Mouse (Mus musculus): Measurements from ENCODE around the gene Arpc5l. TPM values are rescaled to one million over a fixed set of nuclear protein-coding genes. Genes with fewer than 3 reads are reported as not detected.

Gene Arpc5l
- total and polyA plus RNA-seq, 2 experiments from 2014 or later = 63.2 to 177 TPM

DNA sequence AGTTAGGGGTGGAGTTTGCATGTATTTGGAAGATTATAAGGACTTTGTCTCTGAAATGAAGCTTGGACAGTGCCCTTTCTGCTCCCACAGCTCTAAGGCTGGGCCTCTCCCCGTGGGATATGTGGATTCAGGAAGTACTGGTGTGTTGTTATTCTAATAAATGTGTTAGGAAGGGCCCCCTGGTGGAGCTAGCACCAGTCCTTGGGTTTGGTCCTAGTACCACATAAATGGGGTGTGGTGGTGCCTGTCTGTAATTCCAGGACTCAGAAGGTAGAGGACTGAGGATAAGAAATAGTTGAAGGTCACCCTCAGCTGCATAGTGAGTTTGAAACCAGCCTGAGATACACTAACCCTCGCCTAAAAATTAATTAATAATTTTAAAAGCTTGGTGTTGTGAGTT, 31.9 kb upstream of the Arpc5l start:
- WGBS = 38% methylated on average over 2 of the region's 2 CpGs
- no peak overlapping the region for H3K4me3 ChIP-seq (ENCODE audit: low read depth, low read length)
- ATAC-seq (ENCODE audit: low FRiP score) = no peak
- DNase-seq (ENCODE audit: low spot score) = no peak
- no peak overlapping the region for H3K4me2 ChIP-seq (ENCODE audit: low read depth, low read length, poor library complexity, severe bottlenecking)
- H3K27ac ChIP-seq (ENCODE audit: low read depth, low read length) = no peak overlapping the region
- no peaks in the 10 kb centered on the region for H3K4me1 ChIP-seq (ENCODE audit: insufficient read depth, low read length)
- no peak overlapping the region for H3K9ac ChIP-seq (replicated peaks; ENCODE audit: low read length, poor library complexity, severe bottlenecking)
- no peaks in the 10 kb centered on the region for H3K36me3 ChIP-seq (ENCODE audit: insufficient read depth, low read length)
- no peaks in the 10 kb centered on the region for H3K27me3 ChIP-seq (ENCODE audit: insufficient read depth, low read length)
- TF ChIP-seq CTCF (IDR thresholded peaks at IDR 0.05) = no peak
- H3K9me3 ChIP-seq (ENCODE audit: low read length) = no peaks in the 10 kb centered on the region

DNA sequence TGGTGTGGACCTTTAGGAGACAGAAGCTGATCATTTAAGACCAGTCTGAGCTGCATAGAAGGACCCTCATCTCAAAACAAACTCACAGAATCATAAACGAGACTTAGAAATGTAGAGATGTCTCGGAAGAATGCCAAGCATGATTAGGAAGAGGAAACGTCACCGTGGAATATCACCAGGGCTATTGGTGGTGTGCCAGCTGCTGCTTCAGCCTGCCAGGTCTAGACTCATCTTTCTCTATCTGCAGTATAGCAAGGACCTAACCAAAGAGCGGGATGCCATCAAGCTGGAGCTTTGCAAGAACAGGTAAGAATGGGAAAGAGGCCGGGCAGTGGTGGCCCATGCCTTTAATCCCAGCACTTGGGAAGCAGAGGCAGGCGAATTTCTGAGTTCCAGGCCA, 31.4 kb upstream of the Arpc5l start:
- Histone ChIP-seq H3K4me1 (ENCODE audit: insufficient read depth, low read length) (no peaks in the 10 kb centered on the region), H3K27me3 (ENCODE audit: insufficient read depth, low read length) (no peaks in the 10 kb centered on the region), H3K36me3 (ENCODE audit: insufficient read depth, low read length) (no peaks in the 10 kb centered on the region), H3K27ac (ENCODE audit: low read depth, low read length) (no peak overlapping the region), H3K9ac (replicated peaks; ENCODE audit: low read length, poor library complexity, severe bottlenecking) (no peak overlapping the region), H3K4me3 (ENCODE audit: low read depth, low read length) (no peak overlapping the region), H3K4me2 (ENCODE audit: low read depth, low read length, poor library complexity, severe bottlenecking) (no peak overlapping the region), H3K9me3 (ENCODE audit: low read length) (no peaks in the 10 kb centered on the region)
- no peak for DNase-seq (ENCODE audit: low spot score)
- no peak for ATAC-seq (ENCODE audit: low FRiP score)
- 82% methylated on average over 7 of the region's 7 CpGs for WGBS
- no peak for TF ChIP-seq CTCF (IDR thresholded peaks at IDR 0.05)

DNA sequence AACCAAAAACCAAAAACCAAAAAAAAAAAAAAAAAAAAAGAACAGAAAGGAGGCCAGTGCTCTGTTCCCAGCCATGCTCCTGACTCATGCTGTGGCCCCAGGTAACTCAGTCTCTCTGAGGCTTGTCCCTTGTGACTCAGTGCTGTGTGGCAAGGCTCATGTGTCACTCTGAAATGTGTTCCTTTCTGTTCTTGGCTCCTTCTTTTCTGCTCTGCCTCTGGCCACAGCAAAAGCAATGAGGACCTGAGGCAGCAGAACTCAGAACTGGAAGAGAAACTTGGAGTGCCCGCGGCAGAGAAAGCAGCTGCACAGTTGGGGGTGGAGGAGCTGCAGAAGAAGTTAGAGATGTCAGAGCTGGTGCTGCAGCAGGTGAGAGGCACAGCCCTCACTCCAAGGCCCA, 31.0 kb upstream of the Arpc5l start:
- TF ChIP-seq CTCF (IDR thresholded peaks at IDR 0.05) = no peak
- Histone ChIP-seq H3K9ac (replicated peaks; ENCODE audit: low read length, poor library complexity, severe bottlenecking) (no peak overlapping the region), H3K4me3 (ENCODE audit: low read depth, low read length) (no peak overlapping the region), H3K4me2 (ENCODE audit: low read depth, low read length, poor library complexity, severe bottlenecking) (no peak overlapping the region), H3K36me3 (ENCODE audit: insufficient read depth, low read length) (no peaks in the 10 kb centered on the region), H3K9me3 (ENCODE audit: low read length) (no peaks in the 10 kb centered on the region), H3K27me3 (ENCODE audit: insufficient read depth, low read length) (no peaks in the 10 kb centered on the region), H3K4me1 (ENCODE audit: insufficient read depth, low read length) (no peaks in the 10 kb centered on the region), H3K27ac (ENCODE audit: low read depth, low read length) (no peak overlapping the region)
- WGBS = 35% methylated on average over 2 of the region's 2 CpGs
- DNase-seq (ENCODE audit: low spot score) (no peak), ATAC-seq (ENCODE audit: low FRiP score) (no peak)

DNA sequence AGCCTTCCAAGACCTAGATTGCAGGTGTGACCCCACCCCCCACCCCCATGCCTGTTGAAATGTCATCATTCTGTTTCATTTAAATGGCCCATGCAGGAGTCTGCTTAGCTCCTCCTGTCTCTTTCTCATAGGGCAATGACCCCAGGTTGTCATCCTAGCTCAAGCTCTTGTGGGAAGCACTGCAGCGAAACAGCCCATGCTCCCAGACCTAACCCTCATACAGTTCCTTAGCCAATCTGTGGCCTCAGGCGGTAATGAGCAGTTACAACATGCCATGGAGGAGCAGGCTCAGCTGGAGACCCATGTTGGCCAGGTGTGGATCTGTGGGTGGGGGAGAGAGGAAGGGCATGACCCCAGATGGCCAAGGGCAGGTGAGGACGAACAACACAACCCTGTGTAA, 30.0 kb upstream of the Arpc5l start:
- WGBS = 88% methylated on average over 3 of the region's 3 CpGs
- H3K4me2 ChIP-seq (ENCODE audit: low read depth, low read length, poor library complexity, severe bottlenecking) = no peak overlapping the region
- no peaks in the 10 kb centered on the region for H3K4me1 ChIP-seq (ENCODE audit: insufficient read depth, low read length)
- no peak overlapping the region for H3K4me3 ChIP-seq (ENCODE audit: low read depth, low read length)
- ATAC-seq (ENCODE audit: low FRiP score) (no peak), DNase-seq (ENCODE audit: low spot score) (no peak)
- H3K27me3 ChIP-seq (ENCODE audit: insufficient read depth, low read length) = no peaks in the 10 kb centered on the region
- H3K36me3 ChIP-seq (ENCODE audit: insufficient read depth, low read length) = no peaks in the 10 kb centered on the region
- no peak overlapping the region for H3K27ac ChIP-seq (ENCODE audit: low read depth, low read length)
- no peak overlapping the region for H3K9ac ChIP-seq (replicated peaks; ENCODE audit: low read length, poor library complexity, severe bottlenecking)
- no peaks in the 10 kb centered on the region for H3K9me3 ChIP-seq (ENCODE audit: low read length)
- no peak for TF ChIP-seq CTCF (IDR thresholded peaks at IDR 0.05)

DNA sequence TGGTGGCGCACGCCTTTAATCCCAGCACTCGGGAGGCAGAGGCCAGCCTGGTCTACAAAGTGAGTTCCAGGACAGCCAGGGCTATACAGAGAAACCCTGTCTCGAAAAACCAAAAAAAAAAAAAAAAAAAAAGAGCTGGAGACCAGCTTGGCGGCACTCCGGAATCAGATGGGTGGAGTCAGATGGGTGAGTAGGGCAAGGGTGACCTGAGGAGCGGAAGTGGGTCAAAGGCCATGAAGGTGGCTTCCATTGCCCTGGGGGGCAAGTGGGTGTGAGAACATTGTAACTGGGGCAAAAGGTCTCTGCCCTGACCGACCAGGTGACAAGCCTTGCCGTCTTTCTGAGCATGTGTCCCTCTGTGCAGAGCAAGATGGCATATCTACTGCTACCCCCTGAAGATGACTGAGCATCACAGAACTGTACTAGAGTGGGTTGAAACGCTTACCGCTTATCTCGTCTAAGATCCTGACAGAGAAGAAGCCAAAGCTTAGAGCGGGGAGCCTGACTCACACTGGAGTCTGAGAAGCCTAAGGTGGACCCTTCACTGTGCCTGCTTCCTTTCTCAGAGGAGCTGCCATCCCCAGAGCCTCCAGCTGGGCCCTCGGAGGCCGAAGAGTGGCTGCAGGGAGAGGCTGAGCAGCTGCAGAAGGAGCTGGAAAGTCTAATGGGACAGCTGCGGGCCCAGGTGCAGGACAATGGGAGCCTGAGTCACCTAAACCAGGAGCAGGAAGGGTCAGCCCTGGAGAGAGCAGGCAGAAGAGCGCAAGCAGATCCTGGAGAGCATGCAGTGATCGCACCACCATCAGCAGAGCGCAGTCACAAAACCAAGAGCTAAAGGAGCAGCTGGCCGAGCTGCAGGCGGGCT, 29.0 kb upstream of the Arpc5l start:
- Histone ChIP-seq H3K36me3 (ENCODE audit: insufficient read depth, low read length) (no peaks in the 10 kb centered on the region), H3K4me3 (ENCODE audit: low read depth, low read length) (no peak overlapping the region), H3K4me2 (ENCODE audit: low read depth, low read length, poor library complexity, severe bottlenecking) (no peak overlapping the region), H3K9ac (replicated peaks; ENCODE audit: low read length, poor library complexity, severe bottlenecking) (no peak overlapping the region; the same call in 1 of the 2 replicates), H3K27ac (ENCODE audit: low read depth, low read length) (no peak overlapping the region), H3K4me1 (ENCODE audit: insufficient read depth, low read length) (no peaks in the 10 kb centered on the region), H3K9me3 (ENCODE audit: low read length) (no peaks in the 10 kb centered on the region), H3K27me3 (ENCODE audit: insufficient read depth, low read length) (no peaks in the 10 kb centered on the region)
- WGBS = 85% methylated on average over 20 of the region's 21 CpGs
- DNase-seq (ENCODE audit: low spot score) = no peak
- TF ChIP-seq CTCF (IDR thresholded peaks at IDR 0.05) = no peak
- ATAC-seq (ENCODE audit: low FRiP score) = no peak

DNA sequence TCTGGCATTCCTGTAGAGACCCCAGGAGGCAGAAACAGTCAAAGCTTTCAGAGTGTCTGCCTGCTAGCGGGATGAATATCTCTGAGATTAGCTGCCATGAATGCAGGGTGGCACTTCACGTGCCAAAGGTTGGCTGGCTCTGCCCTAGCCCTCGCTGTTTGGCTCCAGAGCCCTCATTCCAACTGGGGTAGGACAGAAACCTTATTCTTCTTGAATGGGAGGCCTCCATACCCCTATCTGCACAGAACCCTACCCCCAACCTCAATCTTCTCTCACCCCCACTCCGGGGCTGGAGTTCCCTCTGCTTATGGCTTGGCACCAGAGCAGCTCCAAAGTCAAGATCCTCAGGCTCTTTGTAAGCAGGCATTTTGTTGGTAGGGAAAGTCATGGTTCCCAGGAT, 27.3 kb upstream of the Arpc5l start:
- Histone ChIP-seq H3K27me3 (ENCODE audit: insufficient read depth, low read length) (no peaks in the 10 kb centered on the region), H3K9me3 (ENCODE audit: low read length) (no peaks in the 10 kb centered on the region), H3K4me1 (ENCODE audit: insufficient read depth, low read length) (no peaks in the 10 kb centered on the region), H3K4me3 (ENCODE audit: low read depth, low read length) (no peak overlapping the region), H3K9ac (replicated peaks; ENCODE audit: low read length, poor library complexity, severe bottlenecking) (no peak overlapping the region), H3K27ac (ENCODE audit: low read depth, low read length) (no peak overlapping the region), H3K36me3 (ENCODE audit: insufficient read depth, low read length) (no peaks in the 10 kb centered on the region), H3K4me2 (ENCODE audit: low read depth, low read length, poor library complexity, severe bottlenecking) (no peak overlapping the region)
- no peak for DNase-seq (ENCODE audit: low spot score)
- 48% methylated on average over 4 of the region's 4 CpGs for WGBS
- no peak for ATAC-seq (ENCODE audit: low FRiP score)
- TF ChIP-seq CTCF (IDR thresholded peaks at IDR 0.05) = no peak

Measured in midbrain, postnatal 0 days (tissue).